Mouse (Mus musculus) neural tube, embryonic 13.5 days (tissue): ENCODE measurements around the gene Prrxl1. TPM values are rescaled to one million over a fixed set of nuclear protein-coding genes. Genes with fewer than 3 reads are reported as not detected.

ENCODE experiments used
- ATAC-seq: fragments of 200-750 bp; cut with Nextera tagmentation; 2 replicates; pipeline ENCODE4 v1.8.0; 2017; ENCODE audit warnings: low read depth, mild to moderate bottlenecking, moderate TSS enrichment, moderate library complexity
- H3K27ac ChIP-seq: fragments of 300-500 bp; sonication (generic); replicated peaks from 2 replicates; pipeline ENCODE4 v1.5.1; 2015; ENCODE audit warnings: moderate library complexity, mild to moderate bottlenecking, inconsistent platforms
- H3K27me3 ChIP-seq: fragments of 300-500 bp; sonication (generic); 2 replicates; pipeline ENCODE4 v1.6.1; 2015; ENCODE audit warnings: mild to moderate bottlenecking, inconsistent platforms
- H3K36me3 ChIP-seq: fragments of 300-500 bp; sonication (generic); 2 replicates; pipeline ENCODE4 v1.6.1; 2015; ENCODE audit warnings: mild to moderate bottlenecking, inconsistent platforms
- H3K4me1 ChIP-seq: fragments of 300-500 bp; sonication (generic); replicated peaks from 2 replicates; pipeline ENCODE4 v1.6.1; 2015; ENCODE audit warnings: inconsistent platforms
- H3K4me2 ChIP-seq: fragments of 300-500 bp; sonication (generic); 2 replicates; pipeline ENCODE4 v1.6.1; 2015; ENCODE audit warnings: inconsistent platforms, mild to moderate bottlenecking, moderate library complexity
- H3K4me3 ChIP-seq: fragments of 300-500 bp; sonication (generic); 2 replicates; pipeline ENCODE4 v1.5.1; 2015; ENCODE audit warnings: mild to moderate bottlenecking, inconsistent platforms
- H3K9ac ChIP-seq: fragments of 300-500 bp; sonication (generic); 2 replicates; pipeline ENCODE4 v1.6.1; 2015; ENCODE audit warnings: moderate library complexity, mild to moderate bottlenecking, inconsistent platforms
- H3K9me3 ChIP-seq: fragments of 300-500 bp; sonication (generic); 2 replicates; pipeline ENCODE4 v1.6.1; 2016; ENCODE audit warnings: inconsistent platforms
- WGBS: fragments of 180-500 bp; shearing (Covaris S2); methylation state at CpG from one replicate; pipeline ENCODE4 v1.1.7; 2015; 5-methylcytosine and 5-hydroxymethylcytosine counted together
- polyA plus RNA-seq: library from polyadenylated mRNA; unstranded; fragments of >200 nt; fragmentation: Nextera tagmentation; extraction: Ambion mirVana; gene quantifications from 2 replicates; pipeline ENCODE4 v1.2.1, GENCODE M21; 2015

Prrxl1 gene
- polyA plus RNA-seq, 1 experiment from 2014 or later = 83.4 TPM

- H3K4me1 ChIP-seq = peaks cover 35% of the 10 kb centered on the region
- peak overlapping the region; percentile 64 for H3K9ac ChIP-seq
- 0 out of 2 replicates have a peak, but pooled peaks have one; percentile 10 for ATAC-seq
- H3K27me3 ChIP-seq = peaks cover 97% of the 10 kb centered on the region
- H3K9me3 ChIP-seq = no peaks in the 10 kb centered on the region
- peak overlapping the region; percentile 62 for H3K4me2 ChIP-seq
- H3K36me3 ChIP-seq = no peaks in the 10 kb centered on the region
- under 1% methylated on average over 78 of the region's 78 CpGs for WGBS
- H3K27ac ChIP-seq = peak overlapping the region; percentile 76
- H3K4me3 ChIP-seq = peak overlapping the region; percentile 38
Observed at GRCm38 (mm10) chr14:32597232-32598231, 1.7 kb upstream of the Prrxl1 start.

GRCm38 (mm10) chr14:32598437-32599219, 579 bp upstream of the Prrxl1 start:
- Histone ChIP-seq H3K4me2 (peak overlapping the region; percentile 62), H3K27ac (peak overlapping the region; percentile 92), H3K4me3 (peak overlapping the region; percentile 44), H3K36me3 (no peaks in the 10 kb centered on the region), H3K9ac (no peak overlapping the region; the same call in 1 of the 2 replicates), H3K27me3 (peaks cover 97% of the 10 kb centered on the region), H3K9me3 (no peaks in the 10 kb centered on the region), H3K4me1 (peaks cover 41% of the 10 kb centered on the region)
- peak; percentile 63 for ATAC-seq
- 2% methylated on average over 23 of the region's 23 CpGs for WGBS

GRCm38 (mm10) chr14:32600110-32600509, 903 bp downstream of the Prrxl1 start:
- H3K27me3 ChIP-seq = peaks cover 86% of the 10 kb centered on the region
- no peaks in the 10 kb centered on the region for H3K9me3 ChIP-seq
- H3K4me1 ChIP-seq = peaks cover 52% of the 10 kb centered on the region
- no peaks in the 10 kb centered on the region for H3K36me3 ChIP-seq
- H3K27ac ChIP-seq = peak overlapping the region; percentile 92
- 1% methylated on average over 16 of the region's 16 CpGs for WGBS
- peak overlapping the region; percentile 72 for H3K9ac ChIP-seq
- H3K4me2 ChIP-seq = peak overlapping the region; percentile 62
- ATAC-seq = peak; percentile 19; the same call in 1 of the 2 replicates
- H3K4me3 ChIP-seq = peak overlapping the region; percentile 44

- no peak for ATAC-seq
- Histone ChIP-seq H3K4me1 (peaks cover 60% of the 10 kb centered on the region), H3K4me2 (peak overlapping the region; percentile 33), H3K4me3 (no peak overlapping the region), H3K9ac (no peak overlapping the region), H3K27me3 (peaks cover 32% of the 10 kb centered on the region), H3K9me3 (no peaks in the 10 kb centered on the region), H3K27ac (peak overlapping the region; percentile 73; the same call in 1 of the 2 replicates), H3K36me3 (no peaks in the 10 kb centered on the region; the same call in 1 of the 2 replicates)
- 34% methylated on average over 15 of the region's 15 CpGs for WGBS
Observed at GRCm38 (mm10) chr14:32605508-32605907, 6.3 kb downstream of the Prrxl1 start.

- Histone ChIP-seq H3K9me3 (no peaks in the 10 kb centered on the region), H3K9ac (no peak overlapping the region), H3K4me1 (peaks cover 60% of the 10 kb centered on the region), H3K4me2 (peak overlapping the region; percentile 33; the same call in 1 of the 2 replicates), H3K27me3 (peaks cover 23% of the 10 kb centered on the region), H3K27ac (peak overlapping the region; percentile 46), H3K4me3 (no peak overlapping the region), H3K36me3 (no peaks in the 10 kb centered on the region; the same call in 1 of the 2 replicates)
- ATAC-seq = no peak
- WGBS = 40% methylated on average over 8 of the region's 8 CpGs
Observed at GRCm38 (mm10) chr14:32606316-32606715, 7.1 kb downstream of the Prrxl1 start.

- 21% methylated on average over 3 of the region's 3 CpGs for WGBS
- no peaks in the 10 kb centered on the region; the same call in 1 of the 2 replicates for H3K36me3 ChIP-seq
- ATAC-seq = no peak
- no peak overlapping the region for H3K4me3 ChIP-seq
- H3K4me1 ChIP-seq = peaks cover 49% of the 10 kb centered on the region
- no peaks in the 10 kb centered on the region for H3K9me3 ChIP-seq
- H3K27me3 ChIP-seq = no peaks in the 10 kb centered on the region; the same call in none of the 2 replicates
- H3K4me2 ChIP-seq = no peak overlapping the region
- no peak overlapping the region for H3K9ac ChIP-seq
- H3K27ac ChIP-seq = no peak overlapping the region
Observed at GRCm38 (mm10) chr14:32609392-32609791, 10.2 kb downstream of the Prrxl1 start.

- Histone ChIP-seq H3K9ac (no peak overlapping the region), H3K27ac (no peak overlapping the region), H3K4me3 (no peak overlapping the region), H3K36me3 (no peaks in the 10 kb centered on the region), H3K4me1 (0 out of 2 replicates have a peak, but pooled peaks cover 4% of the 10 kb centered on the region), H3K9me3 (no peaks in the 10 kb centered on the region), H3K27me3 (no peaks in the 10 kb centered on the region), H3K4me2 (no peak overlapping the region)
- WGBS = 91% methylated on average over 5 of the region's 5 CpGs
- ATAC-seq = no peak
Observed at GRCm38 (mm10) chr14:32617253-32617652, 18.0 kb downstream of the Prrxl1 start.

- Histone ChIP-seq H3K4me3 (no peak overlapping the region), H3K4me2 (no peak overlapping the region), H3K27ac (no peak overlapping the region), H3K27me3 (no peaks in the 10 kb centered on the region), H3K36me3 (peaks cover 4% of the 10 kb centered on the region; the same call in 1 of the 2 replicates), H3K9me3 (no peaks in the 10 kb centered on the region), H3K9ac (no peak overlapping the region), H3K4me1 (peaks cover 12% of the 10 kb centered on the region; the same call in 1 of the 2 replicates)
- ATAC-seq = no peak
- 84% methylated on average over 3 of the region's 3 CpGs for WGBS
Observed at GRCm38 (mm10) chr14:32624245-32624644, 25.0 kb downstream of the Prrxl1 start.

GRCm38 (mm10) chr14:32624811-32625210, 25.6 kb downstream of the Prrxl1 start:
- Histone ChIP-seq H3K9me3 (no peaks in the 10 kb centered on the region), H3K27me3 (no peaks in the 10 kb centered on the region), H3K36me3 (peaks cover 4% of the 10 kb centered on the region; the same call in 1 of the 2 replicates), H3K9ac (no peak overlapping the region), H3K4me2 (no peak overlapping the region), H3K27ac (no peak overlapping the region), H3K4me1 (peaks cover 18% of the 10 kb centered on the region), H3K4me3 (no peak overlapping the region)
- 89% methylated on average over 7 of the region's 7 CpGs for WGBS
- no peak for ATAC-seq

- no peak for ATAC-seq
- Histone ChIP-seq H3K27ac (no peak overlapping the region), H3K9ac (no peak overlapping the region), H3K4me3 (no peak overlapping the region), H3K36me3 (peaks cover 4% of the 10 kb centered on the region; the same call in 1 of the 2 replicates), H3K4me2 (no peak overlapping the region), H3K27me3 (no peaks in the 10 kb centered on the region), H3K9me3 (no peaks in the 10 kb centered on the region), H3K4me1 (peaks cover 20% of the 10 kb centered on the region)
- 62% methylated on average over 2 of the region's 2 CpGs for WGBS
Observed at GRCm38 (mm10) chr14:32627271-32627670, 28.1 kb downstream of the Prrxl1 start.

GRCm38 (mm10) chr14:32628584-32628983, 29.4 kb downstream of the Prrxl1 start:
- Histone ChIP-seq H3K27ac (no peak overlapping the region), H3K4me1 (peaks cover 22% of the 10 kb centered on the region), H3K4me2 (no peak overlapping the region), H3K9ac (no peak overlapping the region), H3K9me3 (no peaks in the 10 kb centered on the region), H3K4me3 (no peak overlapping the region), H3K36me3 (peaks cover 4% of the 10 kb centered on the region; the same call in 1 of the 2 replicates), H3K27me3 (no peaks in the 10 kb centered on the region)
- no peak for ATAC-seq
- WGBS = 42% methylated on average over 10 of the region's 10 CpGs
